Mouse (Mus musculus) embryonic stem cell, embryonic (primary cell): ENCODE measurements around the gene Rtn4.
"Not testable (repeated sequence)": the region's sequence is repeated elsewhere in the genome, so short reads cannot be mapped to it uniquely, and the experiment has no call there.

Source experiments
- CTCF ChIA-PET, 4 experiments: fragments of 300-600 bp in 2 of 4; fragments of 350-600 bp in 2 of 4; sonication (Branson Sonifier 250); formaldehyde crosslinking; loops; one replicate each; lab custom pipeline; 2022; ENCODE audit warnings: inconsistent platforms in 2 of 4; lab: Charles Lee
- POLR2A ChIA-PET, 4 experiments: fragments of 300-600 bp in 2 of 4; fragments of 350-600 bp in 2 of 4; sonication (Branson Sonifier 250); formaldehyde crosslinking; loops; one replicate each; lab custom pipeline; 2022; ENCODE audit warnings: antibody characterized with exemption in 4 of 4, inconsistent platforms in 1 of 4; lab: Charles Lee

Rtn4 gene

DNA sequence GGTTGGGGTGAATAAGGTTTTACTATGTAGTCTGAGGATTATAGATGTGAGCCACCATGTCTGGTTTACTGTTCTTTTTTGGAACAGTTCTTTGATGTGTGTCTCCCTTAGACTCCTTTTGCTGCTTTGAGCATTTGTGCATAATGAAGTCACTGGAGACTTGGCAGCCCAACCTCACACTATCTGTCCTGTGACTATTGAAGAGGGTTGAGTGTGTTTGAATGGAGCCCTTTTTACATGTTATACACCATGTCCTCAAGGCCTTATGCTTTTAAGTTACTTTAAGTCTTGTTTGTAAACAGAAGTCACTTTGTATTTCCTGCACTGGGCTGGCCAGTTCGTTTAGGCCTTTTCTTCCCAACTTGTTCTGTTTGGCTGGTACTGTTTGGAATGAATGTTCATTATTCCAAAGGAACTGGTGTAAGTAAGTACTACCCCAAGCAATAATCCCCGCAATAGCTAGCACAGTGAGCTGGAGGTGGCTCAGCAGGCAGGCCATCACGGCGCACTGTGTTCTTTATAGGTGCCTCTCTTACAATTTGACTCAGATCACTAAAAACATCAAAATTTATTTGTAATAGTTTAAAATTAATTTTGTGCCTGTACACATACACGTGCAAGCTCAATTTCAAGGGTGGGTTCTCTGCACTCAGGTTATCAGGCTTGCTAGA lies 52.1 kb downstream of the Rtn4 start:
- ChIA-PET POLR2A (interaction anchor here in 3 of 4 experiments (0.7 to 19.8 kb wide), 8 partner anchors 10 to 230 kb away, joined by 3 to 292 read pairs (median 4); partner anchors contain the start of gene Prorsd1 (in 1 of the 3)), CTCF (interaction anchor here in 1 of 4 experiments (0.7 kb wide), 1 partner anchor 342 kb away, joined by 3 read pairs; no protein-coding TSS in a partner anchor)

DNA sequence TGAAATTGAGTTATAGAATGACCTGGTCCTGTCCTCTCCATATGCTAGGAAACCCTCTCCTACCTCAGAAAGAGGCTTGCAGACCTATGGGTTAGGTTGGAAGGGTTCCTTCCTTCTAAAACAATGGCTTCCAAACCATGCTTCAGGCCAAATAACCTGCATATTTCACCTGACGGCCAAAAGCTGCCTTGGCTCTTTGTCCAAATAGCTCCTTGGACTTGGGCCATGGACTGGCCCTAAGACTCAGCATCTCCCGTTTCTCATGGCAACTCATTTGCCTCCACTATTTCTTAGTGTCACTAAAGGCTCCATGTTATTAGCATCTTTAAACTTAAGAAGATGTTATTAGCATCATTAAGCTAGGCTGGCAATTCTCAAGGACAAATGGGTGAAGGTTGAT lies 52.8 kb downstream of the Rtn4 start:
- POLR2A ChIA-PET: interaction anchor here in 3 of 4 experiments (0.6 to 19.8 kb wide), 11 partner anchors 10 to 231 kb away, joined by 3 to 292 read pairs (median 3); partner anchors contain the start of gene Prorsd1 (in 1 of the 3)
- CTCF ChIA-PET: interaction anchor here in 1 of 4 experiments (0.7 kb wide), 1 partner anchor 343 kb away, joined by 3 read pairs; no protein-coding TSS in a partner anchor

DNA sequence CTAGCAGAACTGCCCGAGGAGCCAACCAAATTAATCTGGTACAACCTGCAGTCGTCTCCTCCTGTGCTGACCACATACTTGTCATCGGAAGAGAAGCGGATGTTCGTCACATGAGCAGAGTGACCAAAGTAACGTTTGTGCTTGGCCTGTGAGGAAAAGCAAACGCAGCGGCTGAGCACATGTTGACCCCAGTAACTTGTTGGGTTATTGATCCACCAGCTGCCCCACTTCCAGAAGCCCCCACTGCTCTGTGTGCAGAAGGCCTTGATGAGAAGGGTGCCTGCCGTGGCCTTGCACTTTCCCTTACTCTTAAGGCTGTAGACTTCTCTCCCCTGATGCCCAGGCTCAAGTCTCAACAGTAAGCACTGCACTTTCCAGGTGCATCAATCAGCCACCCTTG lies 53.5 kb downstream of the Rtn4 start:
- CTCF ChIA-PET: no interaction called here
- POLR2A ChIA-PET: interaction anchor here in 3 of 4 experiments (0.6 to 19.8 kb wide), 8 partner anchors 11 to 231 kb away, joined by 3 to 292 read pairs (median 3); partner anchors contain the start of gene Prorsd1 (in 1 of the 3)

DNA sequence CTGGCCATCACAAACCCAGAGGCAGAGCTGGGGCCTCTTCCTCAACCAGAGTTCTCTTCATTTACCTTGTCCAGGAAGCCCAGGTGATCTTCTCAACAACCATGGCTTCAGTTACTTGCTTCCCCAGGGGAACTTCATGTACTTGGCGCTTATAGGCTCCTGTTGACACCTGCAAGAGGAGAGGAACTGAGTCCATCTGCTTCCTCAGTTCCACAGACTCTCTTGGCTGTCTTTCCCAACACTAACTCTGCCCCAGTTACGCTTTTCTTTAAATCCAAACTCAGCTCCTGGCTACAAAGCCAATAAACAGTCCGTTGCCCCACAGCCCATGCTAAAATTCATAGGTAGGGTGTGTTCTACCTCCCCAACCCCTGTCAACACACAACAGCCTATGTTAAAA lies 54.6 kb downstream of the Rtn4 start:
- CTCF ChIA-PET: no interaction called here
- POLR2A ChIA-PET: interaction anchor here in 3 of 4 experiments (0.7 to 19.8 kb wide), 4 partner anchors 11 to 355 kb away, joined by 3 to 292 read pairs (median 6); partner anchors contain the start of gene Rtn4 (in 1 of the 3)

DNA sequence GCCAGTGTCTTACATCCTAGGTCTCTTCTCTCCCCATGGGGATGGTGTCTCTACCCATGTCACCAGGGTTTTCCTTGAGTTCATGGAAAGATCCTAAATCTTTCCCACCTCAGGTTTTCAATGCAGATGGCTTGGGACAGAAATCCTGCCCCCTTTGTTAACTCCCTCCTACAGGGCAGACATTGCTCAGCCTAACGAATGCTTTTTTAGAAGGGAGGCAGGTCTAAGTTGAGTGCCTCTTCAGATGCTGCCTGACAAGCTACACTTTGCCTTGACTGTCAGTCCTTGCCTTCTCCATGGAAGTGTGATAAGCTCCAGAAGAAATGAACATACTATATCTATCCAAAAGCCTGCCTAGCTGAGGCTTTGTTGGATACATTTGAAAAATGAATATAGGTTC lies 55.1 kb downstream of the Rtn4 start:
- POLR2A ChIA-PET: interaction anchor here in 3 of 4 experiments (0.7 to 19.8 kb wide), 7 partner anchors 11 to 354 kb away, joined by 3 to 292 read pairs (median 4); partner anchors contain the start of genes Clhc1 (in 1 of the 3), Prorsd1 (in 1 of the 3), Rps27a (in 1 of the 3) and Rtn4 (in 1 of the 3)
- CTCF ChIA-PET: no interaction called here

DNA sequence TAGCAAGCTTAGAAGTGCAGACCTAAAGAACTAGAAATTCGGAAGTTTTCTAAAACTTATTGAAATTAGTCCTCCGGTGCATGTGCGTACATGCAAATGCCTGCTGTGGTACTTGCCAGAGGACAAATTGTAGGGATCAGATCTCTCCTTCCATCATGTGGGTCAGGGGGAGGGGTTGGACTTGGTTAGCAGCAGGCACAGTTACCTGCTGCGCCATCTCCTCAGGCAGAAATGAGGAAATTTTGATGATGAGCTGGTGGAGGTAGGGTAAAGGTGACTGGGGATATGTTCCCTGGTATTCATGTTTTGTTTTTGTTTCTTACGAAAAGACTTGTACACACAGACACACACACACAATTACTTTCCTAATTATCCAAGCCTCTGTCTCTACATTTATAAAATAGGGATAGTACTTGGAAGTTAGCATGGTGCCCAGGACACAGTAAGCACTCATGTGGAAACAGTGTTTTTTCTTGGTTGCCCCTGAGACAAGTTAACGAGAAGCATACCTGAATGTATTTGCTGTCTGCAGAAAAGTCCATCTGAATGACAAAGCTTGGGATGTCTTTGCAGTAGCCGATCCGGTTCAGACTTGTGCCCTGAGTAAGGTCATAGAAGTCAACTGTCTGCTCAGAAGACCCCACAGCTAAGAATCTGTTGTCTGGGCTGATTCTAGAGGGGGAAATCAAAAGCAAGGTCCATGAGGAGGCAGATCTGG lies 56.2 kb downstream of the Rtn4 start:
- ChIA-PET POLR2A (interaction anchor here (0.6 to 19.8 kb wide), 19 partner anchors 8 to 234 kb away, joined by 3 to 292 read pairs (median 4); partner anchors contain the start of genes Prorsd1 (in 2 of the 4), Clhc1 (in 1 of the 4), Mtif2 (in 1 of the 4) and Rps27a (in 1 of the 4)), CTCF (interaction anchor here in 2 of 4 experiments (0.5 to 0.6 kb wide), 2 partner anchors 109 to 173 kb away, joined by 3 to 4 read pairs; no protein-coding TSS in a partner anchor)

DNA sequence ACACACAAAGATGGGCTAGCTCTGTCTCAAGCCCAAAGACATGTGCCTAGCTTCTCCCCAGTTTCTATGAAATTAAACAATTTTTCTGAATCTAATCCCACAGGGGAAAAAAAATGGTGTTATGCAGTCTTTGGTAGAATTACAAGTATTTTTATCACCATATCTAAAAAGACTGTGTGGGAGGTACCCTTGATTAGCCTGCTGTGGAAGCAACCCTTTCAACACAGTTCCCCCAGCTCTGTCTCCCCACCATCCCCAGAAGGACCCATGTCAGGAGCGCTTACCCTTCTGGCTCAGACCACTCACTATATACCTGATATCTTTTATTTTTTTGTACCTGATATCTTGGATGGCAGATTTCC lies 56.7 kb downstream of the Rtn4 start:
- ChIA-PET CTCF (interaction anchor here in 2 of 4 experiments (0.5 to 0.6 kb wide), 2 partner anchors 109 to 173 kb away, joined by 3 to 4 read pairs; no protein-coding TSS in a partner anchor), POLR2A (interaction anchor here (0.7 to 19.8 kb wide), 18 partner anchors 9 to 597 kb away, joined by 3 to 292 read pairs (median 4); partner anchors contain the start of genes Prorsd1 (in 2 of the 4), Clhc1 (in 1 of the 4), Mtif2 (in 1 of the 4) and Rps27a (in 1 of the 4))

DNA sequence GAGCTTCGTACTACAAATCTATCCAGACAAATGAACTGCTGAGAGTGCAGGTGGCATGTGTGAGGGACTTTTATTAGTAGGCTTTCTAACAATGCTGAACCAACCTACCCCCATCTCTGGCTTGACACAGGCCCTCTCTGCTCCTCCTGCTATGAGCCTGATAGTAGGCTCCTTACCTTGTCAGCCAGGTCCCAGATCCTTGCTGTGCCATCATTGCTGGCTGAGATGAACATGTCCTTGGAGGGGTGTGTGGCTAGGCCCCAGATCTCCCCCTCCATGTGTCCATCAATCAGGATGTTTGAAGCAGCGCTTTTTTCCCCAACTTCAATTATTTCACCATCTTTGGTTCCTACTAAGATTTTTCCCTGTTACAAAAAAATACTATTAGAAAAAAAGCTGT lies 58.3 kb downstream of the Rtn4 start:
- ChIA-PET CTCF (no interaction called here), POLR2A (interaction anchor here in 2 of 4 experiments (0.8 to 19.8 kb wide), 11 partner anchors 9 to 224 kb away, joined by 3 to 292 read pairs (median 4); partner anchors contain the start of genes Clhc1 (in 1 of the 2), Mtif2 (in 1 of the 2), Rps27a (in 1 of the 2) and Rtn4 (in 1 of the 2))

DNA sequence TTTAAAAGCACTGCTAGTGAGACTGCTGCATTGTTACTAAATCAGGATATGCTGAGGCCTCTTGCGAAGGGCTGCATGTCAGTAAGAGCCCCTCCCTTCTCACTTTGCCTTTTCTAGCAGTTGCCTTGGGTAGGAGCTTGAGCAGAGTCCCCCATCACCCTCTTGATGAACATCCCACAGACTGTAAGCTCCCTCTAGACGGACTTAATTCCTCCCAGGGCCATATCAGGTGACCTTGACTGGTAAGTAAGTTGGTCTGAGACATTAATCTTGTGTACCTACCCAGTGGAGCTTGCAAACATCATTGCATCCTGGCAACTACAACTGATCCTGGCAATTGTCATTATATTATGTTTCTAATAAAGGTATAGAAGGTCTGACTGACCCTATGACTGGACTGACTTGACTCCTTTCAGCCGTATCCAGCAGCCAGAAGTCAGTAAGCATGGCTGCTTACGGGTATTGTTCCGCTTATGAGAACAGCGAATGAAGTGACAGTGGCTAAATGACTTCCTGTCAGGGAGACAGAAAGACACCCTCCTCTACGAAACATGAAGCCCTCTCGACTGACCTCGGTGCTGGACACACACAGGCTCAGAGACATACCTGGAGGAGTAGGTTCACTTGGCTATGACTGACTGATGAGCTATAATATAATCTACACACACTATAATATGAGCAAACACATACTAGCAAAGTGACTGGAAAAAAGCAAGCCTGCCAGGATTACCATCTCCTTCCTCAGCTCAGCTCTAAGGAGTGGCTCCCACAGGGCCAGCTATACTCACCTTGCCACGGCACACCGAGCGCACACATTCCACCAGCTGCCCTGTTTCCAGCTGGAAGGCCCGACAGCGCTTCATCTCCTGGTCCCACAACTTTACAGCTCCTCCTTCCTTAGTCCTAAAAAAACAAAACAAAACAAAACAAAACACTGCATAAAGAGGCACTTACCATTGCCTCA lies 59.2 kb downstream of the Rtn4 start:
- POLR2A ChIA-PET: interaction anchor here in 3 of 4 experiments (0.6 to 19.8 kb wide), 13 partner anchors 9 to 213 kb away, joined by 3 to 292 read pairs (median 4); partner anchors contain the start of genes Clhc1 (in 1 of the 3), Rps27a (in 1 of the 3) and Rtn4 (in 1 of the 3)
- CTCF ChIA-PET: no interaction called here

DNA sequence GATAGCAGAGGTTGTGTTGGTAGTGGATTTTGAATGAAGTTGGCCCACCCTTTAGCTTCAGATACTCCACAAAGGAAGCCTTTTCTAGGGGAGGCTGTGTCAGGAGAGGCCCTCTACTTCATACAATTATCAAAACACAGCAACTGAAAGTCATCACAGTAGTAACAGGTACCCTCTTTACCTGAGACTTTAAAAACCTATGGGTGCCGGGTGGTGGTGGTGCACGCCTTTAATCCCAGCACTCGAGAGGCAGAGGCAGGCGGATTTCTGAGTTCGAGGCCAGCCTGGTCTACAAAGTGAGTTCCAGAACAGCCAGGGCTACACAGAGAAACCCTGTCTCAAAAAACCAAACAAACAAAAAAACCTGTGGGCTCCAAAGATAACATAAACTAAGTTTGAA lies 63.3 kb downstream of the Rtn4 start:
- POLR2A ChIA-PET: interaction anchor here in 1 of 4 experiments (19.8 kb wide), 1 partner anchor 26 kb away, joined by 292 read pairs; no protein-coding TSS in a partner anchor
- CTCF ChIA-PET: not testable (repeated sequence)

DNA sequence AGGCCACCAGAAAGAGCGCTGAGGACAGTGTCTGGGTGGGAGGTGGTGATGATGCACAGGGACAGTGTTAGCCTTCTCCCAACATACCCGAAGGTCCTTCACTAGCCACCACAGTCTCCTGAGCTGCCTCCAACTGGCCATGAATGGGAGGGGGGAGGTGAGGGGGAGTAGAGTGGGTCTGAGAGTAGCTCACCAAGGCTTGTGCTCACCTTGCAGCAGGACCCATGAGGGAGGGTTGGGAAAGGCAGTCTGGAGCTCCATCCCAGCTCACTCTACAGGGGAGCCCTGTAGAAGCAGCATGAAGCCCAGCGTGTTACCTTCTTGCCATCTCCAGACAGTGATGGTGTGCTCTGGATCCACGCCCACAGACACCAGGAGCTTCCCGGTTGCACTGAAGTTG lies 65.9 kb downstream of the Rtn4 start:
- ChIA-PET POLR2A (interaction anchor here in 3 of 4 experiments (0.6 to 1.4 kb wide), 6 partner anchors 9 to 234 kb away, joined by 3 to 4 read pairs (median 3); no protein-coding TSS in a partner anchor), CTCF (no interaction called here)

DNA sequence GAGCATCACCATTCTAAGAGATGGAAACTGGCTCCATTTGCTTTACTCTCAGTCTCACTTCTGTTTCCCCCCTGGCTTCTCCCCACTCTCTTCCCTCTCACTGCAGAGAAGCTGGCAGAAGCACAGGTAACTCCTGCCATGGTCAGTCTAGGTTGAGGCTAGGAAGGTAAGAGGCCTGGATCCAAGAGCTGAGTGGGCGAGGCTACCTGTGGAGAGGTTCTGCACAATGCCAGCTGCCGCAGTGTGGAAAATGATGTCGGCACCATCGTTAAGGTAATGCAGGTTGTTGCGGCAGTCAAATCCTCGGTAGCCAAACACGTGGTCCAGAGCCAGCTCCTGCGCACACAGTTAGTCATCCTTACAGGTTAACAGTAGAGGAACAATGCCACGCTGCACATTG lies 68.6 kb downstream of the Rtn4 start:
- CTCF ChIA-PET: interaction anchor here in 2 of 4 experiments (0.7 to 0.8 kb wide), 2 partner anchors 21 to 1854 kb away, joined by 3 to 5 read pairs; no protein-coding TSS in a partner anchor

DNA sequence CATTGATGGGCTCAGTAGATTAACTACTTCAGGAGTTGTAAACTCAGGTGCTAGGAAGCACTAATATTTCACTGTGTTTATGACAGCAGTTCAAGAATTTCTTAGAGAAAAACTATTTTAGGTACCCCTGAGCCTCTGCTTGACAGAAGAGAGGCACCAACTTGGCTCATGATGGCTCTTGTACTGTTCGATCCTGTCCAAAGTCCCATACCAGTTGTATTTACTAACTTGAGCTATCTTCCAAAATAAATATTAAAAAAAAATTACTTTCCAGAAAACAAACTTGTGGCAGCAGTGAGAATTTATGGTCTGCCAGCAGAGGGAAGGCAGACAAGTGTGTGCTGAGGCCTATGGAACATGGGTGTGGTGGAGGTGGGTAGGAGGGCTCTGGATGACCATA lies 70.0 kb downstream of the Rtn4 start:
- POLR2A ChIA-PET: interaction anchor here in 1 of 4 experiments (0.6 to 1.0 kb wide), 2 partner anchors 10 to 110 kb away, joined by 3 to 4 read pairs; no protein-coding TSS in a partner anchor
- CTCF ChIA-PET: no interaction called here

More for the DNA sequence above, 68.6 kb downstream of the Rtn4 start:
- POLR2A ChIA-PET: interaction anchor here in 2 of 4 experiments (0.7 to 1.5 kb wide), 4 partner anchors 9 to 69 kb away, joined by 3 to 4 read pairs (median 4); no protein-coding TSS in a partner anchor

DNA sequence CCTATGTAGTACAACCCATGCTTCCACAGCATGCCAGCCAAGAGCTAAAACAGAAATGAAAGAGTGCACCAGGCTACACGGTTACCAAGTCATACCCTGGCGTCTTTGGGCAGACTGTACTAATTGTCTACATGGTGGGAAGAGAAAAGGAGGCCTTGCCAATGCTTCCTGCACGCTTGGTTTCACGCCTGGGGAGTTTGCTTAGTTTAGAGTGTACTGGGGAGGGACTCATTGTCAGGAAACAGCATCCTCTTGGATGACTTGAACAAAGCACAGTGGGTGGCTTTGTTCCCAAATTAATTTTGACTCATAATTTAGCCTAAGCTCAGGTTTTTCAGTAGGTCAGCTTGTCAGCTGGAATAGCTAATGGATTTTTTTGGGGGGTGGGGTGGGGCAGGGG lies 72.3 kb downstream of the Rtn4 start:
- CTCF ChIA-PET: interaction anchor here in 1 of 4 experiments (0.6 kb wide), 1 partner anchor 68 kb away, joined by 3 read pairs; no protein-coding TSS in a partner anchor
- POLR2A ChIA-PET: interaction anchor here in 1 of 4 experiments (1.0 kb wide), 1 partner anchor 73 kb away, joined by 6 read pairs; no protein-coding TSS in a partner anchor

DNA sequence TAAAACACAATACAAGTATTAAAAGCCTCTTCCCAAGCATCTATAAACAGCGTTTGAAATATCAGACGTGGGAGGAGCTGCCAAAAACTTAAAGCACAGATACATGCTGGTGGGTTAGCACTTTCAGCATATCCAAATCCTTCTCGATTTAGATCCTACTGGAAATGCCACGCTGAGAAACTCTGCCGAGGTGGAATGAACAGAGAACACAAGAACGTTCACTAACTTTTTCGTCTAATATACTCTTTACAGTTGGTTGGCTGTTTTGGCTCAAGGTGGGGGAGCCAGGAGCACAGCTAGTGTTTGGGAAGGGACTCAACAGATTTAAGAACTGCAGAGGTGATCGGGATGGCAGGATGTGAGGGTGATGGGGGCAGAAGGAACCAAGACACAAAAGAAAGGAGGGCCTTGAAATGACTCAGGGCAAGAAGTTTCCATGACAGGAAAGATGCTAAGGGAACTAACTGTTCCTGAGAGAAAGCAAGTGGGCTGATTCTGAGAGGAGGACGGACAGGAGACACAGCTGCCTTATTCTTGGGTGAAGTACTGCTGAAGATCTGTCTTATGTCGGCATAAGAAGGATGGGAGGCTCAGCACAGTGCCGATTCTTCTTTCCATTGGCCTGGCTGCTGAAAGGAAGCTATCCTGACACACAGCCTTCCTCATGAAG lies 73.7 kb downstream of the Rtn4 start:
- CTCF ChIA-PET: no interaction called here
- POLR2A ChIA-PET: interaction anchor here in 1 of 4 experiments (0.7 kb wide), 1 partner anchor 401 kb away, joined by 4 read pairs; no protein-coding TSS in a partner anchor

DNA sequence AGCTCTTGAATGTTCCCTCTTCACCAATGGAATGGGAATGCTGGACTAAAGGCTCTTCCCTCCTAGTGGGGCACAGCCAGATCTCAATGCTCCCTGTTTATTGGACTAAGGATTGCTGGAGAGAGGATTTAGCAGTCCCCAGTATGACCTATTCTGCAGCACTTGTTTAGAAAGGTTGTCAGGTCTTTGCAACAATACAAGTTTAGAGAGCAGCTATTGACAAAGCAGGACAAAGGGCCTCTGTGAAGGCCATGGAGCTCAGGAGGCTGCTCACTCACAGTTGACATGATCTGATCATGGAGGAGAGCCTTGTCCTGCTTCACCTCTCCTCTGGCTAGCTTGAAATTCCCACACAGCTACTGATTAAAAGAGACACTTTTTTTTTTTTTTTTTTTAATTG lies 75.8 kb downstream of the Rtn4 start:
- CTCF ChIA-PET: interaction anchor here in 2 of 4 experiments (0.6 to 0.7 kb wide), 2 partner anchors 595 to 767 kb away, joined by 3 to 4 read pairs; no protein-coding TSS in a partner anchor

More for the DNA sequence above, 75.8 kb downstream of the Rtn4 start:
- POLR2A ChIA-PET: interaction anchor here in 1 of 4 experiments (0.6 to 0.9 kb wide), 3 partner anchors 10 to 579 kb away, joined by 3 to 4 read pairs (median 3); no protein-coding TSS in a partner anchor
